Mouse (Mus musculus): ENCODE results near the gene Ralbp1.

DNA sequence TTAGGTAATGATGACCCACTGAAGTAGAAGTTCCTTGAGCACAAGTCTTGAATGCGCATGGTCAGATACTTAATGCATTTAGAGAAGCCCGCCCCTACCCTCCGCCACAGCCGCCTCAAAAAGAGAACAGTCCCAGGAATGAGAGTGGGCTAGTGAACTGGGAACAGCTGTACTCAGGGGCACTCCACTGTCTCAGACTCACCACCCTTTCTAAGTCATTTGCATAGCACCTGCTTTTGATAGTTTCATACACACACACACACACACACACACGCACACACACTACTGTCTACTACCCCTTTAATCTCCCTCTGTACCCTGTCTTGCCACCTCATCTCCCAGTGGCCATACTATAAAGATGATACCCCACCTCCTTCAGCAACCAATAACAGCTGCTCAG, 57.7 kb downstream of the Ralbp1 start:
- TF ChIP-seq POLR2A (IDR thresholded peaks at IDR 0.05; ENCODE audit: low read depth, low read length) (no peak), CTCF (IDR thresholded peaks at IDR 0.05; ENCODE audit: borderline replicate concordance, insufficient read depth, low read length) (no peak)
